Mouse (Mus musculus) embryonic facial prominence, embryonic 14.5 days (tissue): ENCODE data around the gene Lrrc17. TPM values are rescaled to one million over a fixed set of nuclear protein-coding genes. Genes with fewer than 3 reads are reported as not detected.

Experiments used
- ATAC-seq: fragments of 200-750 bp; cut with Nextera tagmentation; 2 replicates; pipeline ENCODE4 v1.8.0; 2017; ENCODE audit warnings: low read depth, moderate number of reproducible peaks, moderate TSS enrichment
- DNase-seq: peaks from one replicate; pipeline ENCODE4 v3.0.0-alpha.2; 2015; ENCODE audit warnings: low spot score
- H3K27ac ChIP-seq: fragments of 300-500 bp; sonication (generic); replicated peaks from 2 replicates; pipeline ENCODE4 v1.5.1; 2014; ENCODE audit warnings: low read depth, mild to moderate bottlenecking, low read length, moderate library complexity
- H3K27me3 ChIP-seq: fragments of 300-500 bp; sonication (generic); replicated peaks from 2 replicates; pipeline ENCODE4 v1.6.1; 2014; ENCODE audit warnings: low read length; ENCODE audit not compliant: control insufficient read depth, insufficient read depth
- H3K36me3 ChIP-seq: fragments of 300-500 bp; sonication (generic); 2 replicates; pipeline ENCODE4 v1.6.1; 2014; ENCODE audit warnings: low read length, mixed read lengths; ENCODE audit not compliant: control insufficient read depth, insufficient read depth
- H3K4me1 ChIP-seq: fragments of 300-500 bp; sonication (generic); 2 replicates; pipeline ENCODE4 v1.6.1; 2014; ENCODE audit warnings: antibody characterized with exemption, low read length; ENCODE audit not compliant: control insufficient read depth, insufficient read depth
- H3K4me2 ChIP-seq: fragments of 300-500 bp; sonication (generic); 2 replicates; pipeline ENCODE4 v1.6.1; 2014; ENCODE audit warnings: low read depth, mild to moderate bottlenecking, low read length, moderate library complexity, mixed read lengths
- H3K4me3 ChIP-seq: fragments of 300-500 bp; sonication (generic); 2 replicates; pipeline ENCODE4 v1.5.1; 2014; ENCODE audit warnings: low read depth, mild to moderate bottlenecking, low read length
- H3K9ac ChIP-seq: fragments of 300-500 bp; sonication (generic); 2 replicates; pipeline ENCODE4 v1.6.1; 2014; ENCODE audit warnings: low read depth, mild to moderate bottlenecking, low read length, moderate library complexity, mixed read lengths
- H3K9me3 ChIP-seq: fragments of 300-500 bp; sonication (generic); 2 replicates; pipeline ENCODE4 v1.6.1; 2016; ENCODE audit warnings: low read length; ENCODE audit not compliant: control insufficient read depth
- WGBS: fragments of 180-500 bp; shearing (Covaris S2); extraction: QIAGEN DNeasy Blood & Tissue Kit; methylation state at CpG from one replicate; pipeline ENCODE4 v1.1.7; 2014; 5-methylcytosine and 5-hydroxymethylcytosine counted together
- polyA plus RNA-seq: library from polyadenylated mRNA; unstranded; fragments of >200 nt; fragmentation: Nextera tagmentation; extraction: Ambion mirVana; gene quantifications from 2 replicates; pipeline ENCODE4 v1.2.1, GENCODE M21; 2014

Gene Lrrc17
- 138 and 151 TPM in 2 replicates for polyA plus RNA-seq

DNA sequence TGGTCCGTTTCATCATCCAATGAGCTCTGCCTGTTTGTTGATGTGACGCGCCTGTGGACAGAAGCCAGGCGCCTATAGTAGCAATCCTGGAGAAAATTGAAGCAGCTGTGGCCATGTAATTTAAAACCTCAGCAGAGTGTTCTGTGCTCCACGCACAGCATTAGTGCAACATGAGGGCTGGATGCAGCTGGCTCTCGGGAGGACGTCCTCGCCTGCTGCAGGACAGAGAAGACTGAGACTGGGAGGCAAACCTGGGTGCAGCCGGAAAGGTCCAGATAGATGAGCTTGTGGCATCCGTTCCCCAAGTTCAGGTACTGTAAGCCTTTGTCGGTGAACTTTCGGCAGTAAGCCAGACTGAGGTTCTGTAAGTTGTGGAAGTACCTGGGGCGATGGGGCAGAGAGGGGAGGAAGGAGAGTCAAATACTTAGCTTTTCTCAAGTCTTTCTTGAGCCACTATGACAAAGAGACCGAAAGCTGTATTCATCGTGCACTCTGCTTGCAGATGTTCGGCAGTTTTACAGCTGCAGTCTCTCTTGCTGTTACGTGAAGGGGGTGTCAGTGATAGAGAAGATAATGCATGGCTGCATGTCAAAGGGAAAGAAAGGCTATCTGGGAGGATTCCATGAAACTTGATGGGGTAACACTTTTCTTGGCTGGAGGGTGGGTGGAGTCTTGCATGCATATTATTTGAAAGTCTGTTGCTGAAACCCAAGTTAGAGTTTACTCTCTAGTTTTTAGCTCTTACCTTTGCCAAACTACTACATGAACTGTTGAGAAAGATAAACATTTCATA is at the start of gene Lrrc17:
Gene Lrrc17, plus strand, starts transcription at position 151 of the 793 bp plus-strand sequence.
- DNase-seq = peak; percentile 97
- peak; percentile 93 for ATAC-seq
- Histone ChIP-seq H3K9me3 (no peaks in the 10 kb centered on the region), H3K27ac (peak within 1 kb of the TSS; percentile 96), H3K4me2 (peak within 1 kb of the TSS; percentile 52), H3K9ac (peak within 1 kb of the TSS; percentile 75), H3K4me3 (peak within 1 kb of the TSS; percentile 58), H3K27me3 (no peaks in the 10 kb centered on the region), H3K36me3 (peaks cover 8% of the 10 kb centered on the region; the same call in 1 of the 2 replicates), H3K4me1 (peaks cover 25% of the 10 kb centered on the region)
- WGBS = 17% methylated on average over 17 of the region's 17 CpGs

DNA sequence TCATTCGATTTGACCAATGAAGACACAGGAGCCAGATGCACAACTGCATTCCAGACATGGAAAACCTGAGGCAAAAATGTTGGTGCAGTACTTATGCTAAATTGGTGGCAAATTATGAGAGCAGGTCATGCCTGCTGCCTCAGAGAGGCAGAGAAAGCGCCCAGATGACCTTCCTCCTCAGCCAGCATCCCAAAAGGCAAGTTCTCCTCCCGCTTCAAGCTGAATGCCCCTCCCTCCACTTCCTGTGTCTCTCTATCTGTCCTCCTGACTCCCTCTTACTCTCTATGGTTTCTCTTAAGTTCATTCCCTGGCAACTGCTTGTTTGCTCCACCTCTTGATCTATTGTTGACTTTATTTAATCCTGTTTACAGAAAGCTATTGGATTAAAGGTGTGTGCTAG is 48.6 kb upstream of the Lrrc17 start:
- DNase-seq (no peak), ATAC-seq (no peak)
- no peaks in the 10 kb centered on the region for H3K9me3 ChIP-seq
- H3K27ac ChIP-seq = no peak overlapping the region
- WGBS = 42% methylated on average over 3 of the region's 3 CpGs
- peaks cover 38% of the 10 kb centered on the region for H3K4me1 ChIP-seq
- no peaks in the 10 kb centered on the region for H3K27me3 ChIP-seq
- H3K9ac ChIP-seq = no peak overlapping the region
- H3K4me3 ChIP-seq = no peak overlapping the region
- H3K4me2 ChIP-seq = no peak overlapping the region
- no peaks in the 10 kb centered on the region for H3K36me3 ChIP-seq

DNA sequence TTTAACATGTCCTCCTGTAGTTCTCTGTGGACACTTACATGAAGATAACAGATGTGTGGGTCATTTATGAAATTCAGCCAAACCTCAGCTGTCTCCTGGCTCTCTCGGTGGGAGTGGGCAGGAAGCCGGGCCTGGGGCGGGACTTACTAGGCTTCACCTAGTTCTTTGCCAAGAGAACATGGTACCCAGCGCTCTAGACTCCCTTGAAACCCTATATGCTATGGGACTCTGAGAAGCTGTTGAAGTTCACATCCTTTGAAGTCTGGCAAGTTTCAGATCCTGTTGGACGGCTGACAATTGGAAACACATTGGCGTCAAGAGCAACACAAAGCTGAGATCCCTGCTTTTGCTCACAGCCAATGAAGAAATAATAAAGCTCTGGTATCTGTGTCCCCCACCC is 47.0 kb upstream of the Lrrc17 start:
- H3K27ac ChIP-seq = peak overlapping the region; percentile 71
- H3K27me3 ChIP-seq = no peaks in the 10 kb centered on the region
- ATAC-seq (peak; percentile 66), DNase-seq (peak; percentile 92)
- H3K4me3 ChIP-seq = no peak overlapping the region
- WGBS = 22% methylated on average over 6 of the region's 6 CpGs
- no peak overlapping the region for H3K9ac ChIP-seq
- H3K4me1 ChIP-seq = peaks cover 36% of the 10 kb centered on the region
- no peak overlapping the region for H3K4me2 ChIP-seq
- H3K9me3 ChIP-seq = no peaks in the 10 kb centered on the region
- no peaks in the 10 kb centered on the region for H3K36me3 ChIP-seq

DNA sequence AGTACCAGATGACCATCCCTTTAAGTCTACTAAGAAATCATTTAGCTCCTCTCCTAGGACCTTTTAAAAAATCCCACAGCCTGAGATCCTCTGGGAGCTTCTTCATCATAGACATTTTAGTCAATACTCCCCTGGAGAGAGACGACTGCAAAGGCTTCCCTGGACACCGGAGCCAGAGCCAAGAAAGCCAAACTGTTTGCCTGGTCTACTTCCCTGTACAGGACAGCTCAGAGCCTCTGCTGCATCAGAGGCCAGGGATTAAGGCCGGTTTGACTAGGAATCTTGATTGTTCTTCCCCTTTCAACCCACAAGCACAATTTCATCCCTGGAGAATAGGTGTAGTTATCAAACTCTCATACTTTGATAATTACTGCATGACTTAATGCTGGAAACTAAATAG is 46.5 kb upstream of the Lrrc17 start:
- Histone ChIP-seq H3K27me3 (no peaks in the 10 kb centered on the region), H3K9ac (no peak overlapping the region), H3K36me3 (no peaks in the 10 kb centered on the region), H3K4me1 (peaks cover 39% of the 10 kb centered on the region), H3K27ac (peak overlapping the region; percentile 50; the same call in 1 of the 2 replicates), H3K4me2 (no peak overlapping the region), H3K9me3 (no peaks in the 10 kb centered on the region), H3K4me3 (no peak overlapping the region)
- peak; percentile 55 for DNase-seq
- peak; percentile 17 for ATAC-seq
- WGBS = 21% methylated on average over 3 of the region's 3 CpGs

DNA sequence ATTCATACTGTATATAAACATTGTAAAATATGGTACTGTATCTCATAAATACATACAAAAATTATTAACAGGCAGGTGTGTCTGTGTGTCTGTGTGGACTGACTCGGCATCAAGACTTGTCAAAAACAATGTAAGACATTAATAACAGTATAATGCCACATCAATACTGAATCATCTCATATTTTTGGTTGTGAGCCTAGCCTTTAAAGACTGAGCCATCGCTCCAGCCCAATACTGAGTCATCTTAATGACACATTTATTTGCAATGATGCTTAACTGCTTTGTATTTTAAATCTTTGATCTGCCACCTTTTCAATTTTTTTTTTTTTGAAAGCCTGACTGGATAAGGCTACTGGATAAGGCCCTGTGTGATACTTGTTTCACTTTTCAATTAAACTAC is 44.9 kb upstream of the Lrrc17 start:
- H3K9me3 ChIP-seq = no peaks in the 10 kb centered on the region
- no peak overlapping the region for H3K9ac ChIP-seq
- H3K27me3 ChIP-seq = no peaks in the 10 kb centered on the region
- peaks cover 39% of the 10 kb centered on the region for H3K4me1 ChIP-seq
- ATAC-seq (no peak), DNase-seq (no peak)
- no peak overlapping the region for H3K4me3 ChIP-seq
- H3K4me2 ChIP-seq = no peak overlapping the region
- no peaks in the 10 kb centered on the region for H3K36me3 ChIP-seq
- H3K27ac ChIP-seq = no peak overlapping the region
- 83% methylated on average over 2 of the region's 2 CpGs for WGBS

DNA sequence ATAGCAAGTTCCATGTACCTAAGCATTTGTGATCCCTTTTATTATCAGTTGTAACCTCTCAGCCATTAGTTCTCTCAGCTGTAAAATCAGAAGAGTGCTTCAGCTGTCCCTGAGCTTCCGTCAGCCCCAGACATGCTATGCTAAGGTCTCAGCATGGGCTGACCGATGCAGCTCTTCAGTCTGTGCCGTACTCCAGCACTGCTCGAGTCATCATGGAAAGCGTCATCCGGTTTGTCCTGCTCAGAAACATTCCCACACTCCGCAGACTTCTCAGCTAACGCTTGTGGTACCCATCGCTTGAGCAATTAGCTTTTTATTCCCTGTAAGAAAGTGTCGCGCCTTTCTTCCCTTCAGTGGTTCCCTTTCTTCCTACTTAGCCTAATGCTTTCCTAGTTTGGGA is 44.4 kb upstream of the Lrrc17 start:
- WGBS = 83% methylated on average over 11 of the region's 11 CpGs
- no peak overlapping the region for H3K27ac ChIP-seq
- no peaks in the 10 kb centered on the region for H3K9me3 ChIP-seq
- peaks cover 37% of the 10 kb centered on the region for H3K4me1 ChIP-seq
- no peaks in the 10 kb centered on the region for H3K36me3 ChIP-seq
- H3K9ac ChIP-seq = no peak overlapping the region
- ATAC-seq (no peak), DNase-seq (no peak)
- H3K4me2 ChIP-seq = no peak overlapping the region
- H3K27me3 ChIP-seq = no peaks in the 10 kb centered on the region
- no peak overlapping the region for H3K4me3 ChIP-seq

DNA sequence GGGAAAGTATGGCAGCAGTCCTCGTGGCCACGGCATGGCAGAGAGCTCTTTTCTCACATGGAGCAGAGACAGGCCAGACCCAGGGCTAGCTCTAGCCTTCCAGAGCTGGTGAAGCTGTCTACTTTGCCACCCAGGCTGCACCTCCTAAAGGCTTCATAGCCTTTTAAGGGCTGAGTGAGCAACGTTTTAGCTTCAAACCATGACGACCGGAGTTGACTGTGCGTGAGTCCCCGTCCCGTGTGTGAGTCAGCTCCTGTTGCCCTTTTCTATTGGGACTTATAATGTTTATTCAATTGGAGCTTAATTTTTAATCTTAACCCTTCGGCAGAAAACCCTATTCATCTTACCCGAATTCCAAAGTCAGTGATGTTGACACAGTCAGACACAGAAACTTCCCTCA is 43.2 kb upstream of the Lrrc17 start:
- Histone ChIP-seq H3K27me3 (no peaks in the 10 kb centered on the region), H3K4me2 (no peak overlapping the region), H3K27ac (no peak overlapping the region), H3K36me3 (no peaks in the 10 kb centered on the region), H3K4me1 (peaks cover 30% of the 10 kb centered on the region), H3K9ac (no peak overlapping the region), H3K4me3 (no peak overlapping the region), H3K9me3 (no peaks in the 10 kb centered on the region)
- WGBS = 63% methylated on average over 10 of the region's 10 CpGs
- no peak for ATAC-seq
- DNase-seq = no peak

DNA sequence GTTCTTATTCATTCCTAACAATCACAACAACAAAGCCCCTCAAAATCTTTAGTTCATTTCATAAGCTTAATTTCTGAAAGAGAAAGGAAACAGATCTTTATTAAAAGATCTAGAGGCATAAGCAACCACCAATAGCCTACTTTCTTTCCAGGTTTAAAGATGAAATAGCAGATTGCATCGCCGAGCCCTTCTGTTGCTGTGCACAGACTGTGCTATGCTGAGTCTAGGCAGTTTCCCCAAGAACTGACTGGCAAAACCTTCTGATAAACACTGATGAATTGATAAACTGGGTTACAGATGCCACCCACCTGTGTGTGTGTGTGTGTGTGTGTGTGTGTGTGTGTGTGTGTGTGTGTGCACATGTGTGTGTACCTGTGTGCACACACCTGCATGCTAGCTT is 42.4 kb upstream of the Lrrc17 start:
- H3K36me3 ChIP-seq = no peaks in the 10 kb centered on the region
- no peaks in the 10 kb centered on the region for H3K27me3 ChIP-seq
- DNase-seq (no peak), ATAC-seq (no peak)
- 77% methylated on average over 2 of the region's 2 CpGs for WGBS
- no peak overlapping the region for H3K9ac ChIP-seq
- no peak overlapping the region for H3K27ac ChIP-seq
- H3K9me3 ChIP-seq = no peaks in the 10 kb centered on the region
- H3K4me2 ChIP-seq = no peak overlapping the region
- no peak overlapping the region for H3K4me3 ChIP-seq
- H3K4me1 ChIP-seq = peaks cover 22% of the 10 kb centered on the region
